In genomic region chr5:96306826-96307225, GRCm38 (mm10) we compare ENCODE assay signal across 18 mouse cellular contexts.
DNase-seq lines count a peak whose midpoint lies in the region; ATAC-seq and TF ChIP-seq lines count a peak whose summit lies in the region.
"Had no signal": no experiment of that assay in that cellular context is flagged by ENCODE, and none has a peak within 500 bp of the region (broad histone marks: within the 10 kb centered on the region; RNA-seq: fewer than 3 reads in every experiment).

No protein-coding gene starts in this region.

- DNase-seq in kidney, adult 18-20 months, result peak; percentile 11
- no peak for DNase-seq in kidney, adult 8-10 months
- DNase-seq in liver, postnatal 0 days, result peak; percentile 21
- no peak for DNase-seq in liver, embryonic 11.5 days (ENCODE audit: low spot score)
- peak; percentile 13 for DNase-seq in MEL (ENCODE audit: low read depth, low spot score)
- peak; percentile 40 to 45 for DNase-seq in kidney, postnatal 4 days
- DNase-seq: adrenal gland, postnatal 25 days; gastrocnemius, postnatal 10 days; heart, postnatal 14 days; liver, embryonic 13.5 days; lung, postnatal 36 days; right cerebral cortex, postnatal 25 days; thymus, postnatal 4 days had no signal

- no peak for TF ChIP-seq EP300 in liver, postnatal 0 days (IDR thresholded peaks at IDR 0.05; ENCODE audit: low read depth)
- TF ChIP-seq EP300 in MEL (IDR thresholded peaks at IDR 0.05; ENCODE audit: low read depth in 1 of 2, low read length in 2 of 2), result no peak

- TF ChIP-seq CTCF in liver, postnatal 0 days (IDR thresholded peaks at IDR 0.05; ENCODE audit: low read depth), result peak; percentile 45
- TF ChIP-seq CTCF in MEL (IDR thresholded peaks at IDR 0.05 in 2 of 3, conservative IDR thresholded peaks at IDR 0.05 in 1 of 3; ENCODE audit: control insufficient read depth in 1 of 3, insufficient read depth in 1 of 3, low read depth in 2 of 3, low read length in 3 of 3, poor library complexity in 1 of 3, severe bottlenecking in 1 of 3), result peak in 2 of 3 experiments; percentile 13 to 20; a peak in 2 of 6 replicates

- H3K4me2 ChIP-seq in liver, postnatal 0 days (ENCODE audit: low read depth, low read length), result no peak overlapping the region
- H3K4me2 ChIP-seq in liver, embryonic 11.5 days, result no peak overlapping the region
- no peak overlapping the region for H3K4me2 ChIP-seq in forebrain, embryonic 13.5 days
- H3K4me2 ChIP-seq: liver, embryonic 13.5 days; midbrain, embryonic 12.5 days; neural tube, embryonic 13.5 days had no signal

- WGBS in liver, postnatal 0 days (ENCODE audit: insufficient replicate concordance), result 44% methylated on average over 5 of the region's 5 CpGs
- 62% methylated on average over 5 of the region's 5 CpGs for WGBS in liver, embryonic 11.5 days
- WGBS in forebrain, embryonic 13.5 days, result 69% methylated on average over 5 of the region's 5 CpGs

- no peak overlapping the region for H3K9ac ChIP-seq in liver, postnatal 0 days (replicated peaks)
- no peak overlapping the region for H3K9ac ChIP-seq in liver, embryonic 11.5 days (ENCODE audit: low read depth, low read length)
- H3K9ac ChIP-seq in MEL (ENCODE audit: control insufficient read depth, low read depth, low read length, poor library complexity, severe bottlenecking), result no peak overlapping the region
- H3K9ac ChIP-seq in forebrain, embryonic 13.5 days, result no peak overlapping the region
- H3K9ac ChIP-seq: liver, embryonic 13.5 days; midbrain, embryonic 12.5 days; neural tube, embryonic 13.5 days had no signal

- no peaks in the 10 kb centered on the region for H3K36me3 ChIP-seq in liver, postnatal 0 days (replicated peaks; ENCODE audit: insufficient read depth, low read length)
- no peaks in the 10 kb centered on the region for H3K36me3 ChIP-seq in liver, embryonic 11.5 days (ENCODE audit: control insufficient read depth, insufficient read depth, low read length)
- no peaks in the 10 kb centered on the region for H3K36me3 ChIP-seq in MEL (ENCODE audit: control insufficient read depth in 1 of 2, insufficient read depth in 2 of 2, low read length in 2 of 2)
- no peaks in the 10 kb centered on the region for H3K36me3 ChIP-seq in forebrain, embryonic 13.5 days (ENCODE audit: poor library complexity, severe bottlenecking)
- H3K36me3 ChIP-seq: liver, embryonic 13.5 days; midbrain, embryonic 12.5 days; neural tube, embryonic 13.5 days had no signal

- H3K4me1 ChIP-seq in liver, postnatal 0 days (ENCODE audit: insufficient read depth), result no peaks in the 10 kb centered on the region
- H3K4me1 ChIP-seq in liver, embryonic 11.5 days (replicated peaks; ENCODE audit: control insufficient read depth, insufficient read depth, low read length), result no peaks in the 10 kb centered on the region
- H3K4me1 ChIP-seq in MEL (ENCODE audit: control insufficient read depth in 1 of 2, insufficient read depth in 2 of 2, low read length in 2 of 2), result no peaks in the 10 kb centered on the region; a peak in 1 of 4 replicates
- peaks cover 6% of the 10 kb centered on the region; the same call in 1 of the 2 replicates for H3K4me1 ChIP-seq in forebrain, embryonic 13.5 days
- H3K4me1 ChIP-seq: liver, embryonic 13.5 days had no signal

- H3K27ac ChIP-seq in liver, postnatal 0 days (ENCODE audit: low read depth), result no peak overlapping the region
- no peak overlapping the region for H3K27ac ChIP-seq in liver, embryonic 11.5 days (ENCODE audit: low read depth, low read length)
- H3K27ac ChIP-seq in MEL (ENCODE audit: control insufficient read depth, low read depth, low read length), result no peak overlapping the region
- H3K27ac ChIP-seq in forebrain, embryonic 13.5 days, result no peak overlapping the region
- H3K27ac ChIP-seq: liver, embryonic 13.5 days; midbrain, embryonic 12.5 days; neural tube, embryonic 13.5 days had no signal

- H3K9me3 ChIP-seq in liver, postnatal 0 days (ENCODE audit: low read length), result no peaks in the 10 kb centered on the region
- no peaks in the 10 kb centered on the region for H3K9me3 ChIP-seq in liver, embryonic 11.5 days (ENCODE audit: control insufficient read depth, low read length)
- H3K9me3 ChIP-seq in MEL (replicated peaks; ENCODE audit: insufficient read depth, low read length), result no peaks in the 10 kb centered on the region
- no peaks in the 10 kb centered on the region for H3K9me3 ChIP-seq in forebrain, embryonic 13.5 days (replicated peaks)
- H3K9me3 ChIP-seq: liver, embryonic 13.5 days; midbrain, embryonic 12.5 days; neural tube, embryonic 13.5 days had no signal

- TF ChIP-seq RAD21 in MEL (IDR thresholded peaks at IDR 0.05; ENCODE audit: low read depth, low read length), result peak; percentile 10

- H3K79me2 ChIP-seq in MEL (ENCODE audit: control insufficient read depth, insufficient read depth, low read length, poor library complexity), result no peaks in the 10 kb centered on the region

- H3K27me3 ChIP-seq in liver, postnatal 0 days (ENCODE audit: insufficient read depth, low read length), result no peaks in the 10 kb centered on the region
- no peaks in the 10 kb centered on the region for H3K27me3 ChIP-seq in liver, embryonic 11.5 days (replicated peaks; ENCODE audit: control insufficient read depth, insufficient read depth, low read length)
- no peaks in the 10 kb centered on the region for H3K27me3 ChIP-seq in MEL (ENCODE audit: control insufficient read depth in 1 of 2, insufficient read depth in 2 of 2, low read length in 2 of 2)
- H3K27me3 ChIP-seq in forebrain, embryonic 13.5 days, result no peaks in the 10 kb centered on the region
- H3K27me3 ChIP-seq: liver, embryonic 13.5 days; midbrain, embryonic 12.5 days; neural tube, embryonic 13.5 days had no signal

- peak; percentile 74 for ATAC-seq in liver, postnatal 0 days
- no peak for ATAC-seq in liver, embryonic 11.5 days (replicated peaks; ENCODE audit: low FRiP score)
- no peak for ATAC-seq in forebrain, embryonic 13.5 days
- ATAC-seq: activated CD4-positive, CD25-positive, alpha-beta regulatory T cell, adult 4 months; CD4-positive, CD25-positive, alpha-beta regulatory T cell, adult 4 months had no signal

- TF ChIP-seq POLR2A in MEL (IDR thresholded peaks at IDR 0.05; ENCODE audit: control insufficient read depth in 1 of 2, insufficient read depth in 1 of 2, low read depth in 1 of 2, low read length in 2 of 2, poor library complexity in 1 of 2), result no peak

- H3K4me3 ChIP-seq in liver, postnatal 0 days (ENCODE audit: low read depth, low read length), result no peak overlapping the region
- no peak overlapping the region for H3K4me3 ChIP-seq in liver, embryonic 11.5 days (ENCODE audit: low read depth, low read length)
- H3K4me3 ChIP-seq in MEL (ENCODE audit: control insufficient read depth in 1 of 2, insufficient read depth in 1 of 2, low read depth in 2 of 2, low read length in 2 of 2), result no peak overlapping the region
- H3K4me3 ChIP-seq in forebrain, embryonic 13.5 days, result no peak overlapping the region
- H3K4me3 ChIP-seq: liver, embryonic 13.5 days; midbrain, embryonic 12.5 days; neural tube, embryonic 13.5 days had no signal

TF ChIP-seq in MEL, 35 proteins besides CTCF, POLR2A, EP300 and RAD21:
- TF ChIP-seq ZC3H11A (IDR thresholded peaks at IDR 0.05; ENCODE audit: low read depth, low read length) (0 out of 2 replicates have a peak, but pooled peaks have one; percentile 24), SMC3 (IDR thresholded peaks at IDR 0.05; ENCODE audit: low read depth, low read length) (peak; percentile 34; the same call in 1 of the 2 replicates), BHLHE40 (IDR thresholded peaks at IDR 0.05; ENCODE audit: borderline replicate concordance, low read depth, low read length) (no peak)
TF ChIP-seq in MEL: peak in this region for 2.

Comparison
In these comparisons a context has a peak if more than half of its experiments do, and no peak if none do; other contexts are left out.
1. DNase-seq: peak in kidney, adult 18-20 months (single experiment), liver, postnatal 0 days (single experiment), MEL (single experiment) and kidney, postnatal 4 days (2 of 2); none in kidney, adult 8-10 months (0 of 2) and liver, embryonic 11.5 days (single experiment).